Mouse (Mus musculus) gonadal fat pad, adult 2 months (tissue): ENCODE data around the gene Cebpz. TPM values are rescaled to one million over a fixed set of nuclear protein-coding genes. Genes with fewer than 3 reads are reported as not detected.
A peak's percentile ranks its signal among the peaks of the same experiment; 100 is the strongest.

Experiments
- DNase-seq: peaks from one replicate; pipeline ENCODE4 v3.0.0-alpha.2; 2012; ENCODE audit warnings: low read depth
- polyA plus RNA-seq: library from polyadenylated mRNA; depleted of rRNA; stranded (reverse); fragments of >200 nt; gene quantifications from 2 replicates; pipeline ENCODE4 v1.2.3, GENCODE M21; 2012; rRNA removed

Gene Cebpz
- polyA plus RNA-seq: 4.1 and 4.9 TPM in 2 replicates

GRCm38 (mm10) chr17:78936466-78937228 lies at the start of gene Cebpz, which contains the start of gene Ndufaf7:
Cebpz (minus strand) TSS chr17:78937066.
Ndufaf7 (plus strand) TSS chr17:78937136.
- peak; percentile 65 for DNase-seq

DNA sequence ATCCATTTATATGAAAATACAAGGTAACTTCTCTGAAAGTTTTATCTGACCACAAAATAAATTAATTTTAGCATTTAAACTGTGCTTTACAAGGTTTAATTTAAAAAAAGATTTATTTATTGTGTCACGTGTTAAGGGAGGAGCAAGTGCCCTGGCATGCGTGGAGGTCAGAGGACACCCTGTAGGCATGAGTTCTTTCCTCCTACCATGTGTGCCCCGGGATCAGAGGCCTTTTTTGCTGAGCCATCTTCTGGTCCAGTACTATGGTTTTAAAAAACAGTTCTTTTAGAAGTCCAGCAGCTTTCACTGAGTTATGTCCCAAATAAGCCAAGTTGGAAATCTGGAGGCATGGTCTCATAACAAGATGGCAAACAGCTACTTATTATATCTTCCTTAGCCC lies 46.9 kb upstream of the Cebpz start:
- no peak for DNase-seq

DNA sequence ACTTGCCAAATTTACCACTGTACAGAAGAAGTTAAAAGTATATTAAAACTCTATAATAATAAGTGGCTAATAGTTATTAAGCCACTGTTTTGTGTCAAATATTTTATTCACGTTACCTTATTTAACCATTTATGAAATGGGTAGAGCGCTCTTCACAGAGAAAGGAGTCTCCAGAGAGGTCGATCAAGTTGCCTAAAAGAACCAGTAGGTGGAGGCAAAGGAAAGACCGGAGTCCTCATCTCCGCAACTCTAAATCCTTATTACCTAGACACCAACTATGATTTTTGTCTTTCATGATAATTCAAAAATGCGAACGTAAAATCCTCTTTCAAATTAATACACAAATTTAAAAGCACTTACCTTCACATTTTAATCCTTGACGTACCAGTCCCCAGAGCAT lies 46.3 kb upstream of the Cebpz start:
- no peak for DNase-seq

- DNase-seq: no peak
These were observed 31.6 kb upstream of the Cebpz start for GRCm38 (mm10) chr17:78968500-78968899.

DNA sequence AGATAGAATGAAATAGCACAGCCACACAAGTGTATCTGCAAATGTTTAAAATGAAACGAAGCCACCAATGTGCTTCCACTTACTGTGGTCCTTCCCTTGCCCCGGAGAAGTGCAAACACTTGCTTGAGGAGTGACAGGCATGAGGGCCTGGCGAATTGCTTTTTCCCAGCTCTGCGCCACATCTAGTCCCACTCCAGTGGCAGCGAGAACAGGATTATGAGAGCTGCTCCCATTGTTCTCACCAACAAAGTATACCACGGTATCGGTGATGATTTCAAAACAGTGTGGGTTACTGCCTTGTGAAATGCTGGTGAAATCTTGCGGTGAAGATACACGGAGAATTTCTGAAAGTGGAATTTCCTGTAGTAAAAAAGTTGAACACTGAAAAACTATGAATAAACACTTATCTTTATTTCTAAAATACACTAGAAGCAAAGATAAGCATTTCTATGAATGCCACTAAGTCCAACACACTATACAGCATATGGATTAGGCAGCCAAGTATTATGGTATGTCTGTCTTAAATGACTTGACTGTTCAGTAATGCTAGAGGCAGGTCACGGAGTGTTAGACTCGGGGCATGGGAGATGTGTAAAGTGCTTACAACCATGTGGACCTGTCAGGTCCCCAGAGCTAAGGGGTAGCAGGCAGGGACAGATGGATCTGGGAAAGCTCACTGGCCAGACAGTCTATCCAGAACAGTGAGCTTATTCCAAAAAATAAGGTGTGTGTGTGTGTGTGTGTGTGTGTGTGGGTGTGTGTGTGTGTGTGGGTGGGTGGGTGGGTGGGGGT lies 29.4 kb upstream of the Cebpz start:
- no peak for DNase-seq

DNA sequence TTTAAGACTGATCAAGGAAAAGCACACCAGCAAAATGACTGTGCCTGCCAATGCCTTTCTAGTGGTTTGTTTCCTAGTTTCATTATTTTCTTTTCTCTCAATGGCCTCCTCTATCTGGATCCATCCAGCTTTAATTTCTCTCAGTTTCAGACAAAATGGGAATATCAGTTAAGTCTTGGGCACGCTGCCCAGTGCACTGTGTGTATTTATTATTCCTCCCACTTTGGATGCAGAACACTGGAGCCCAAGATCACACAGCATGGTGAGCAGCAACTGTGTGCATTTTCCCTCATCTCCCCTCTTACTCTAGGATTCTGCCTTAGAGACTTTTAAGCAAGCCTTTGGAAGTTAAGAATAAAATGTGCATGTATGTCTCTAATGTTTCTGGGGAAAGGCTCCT lies 27.5 kb upstream of the Cebpz start:
- DNase-seq: no peak

DNA sequence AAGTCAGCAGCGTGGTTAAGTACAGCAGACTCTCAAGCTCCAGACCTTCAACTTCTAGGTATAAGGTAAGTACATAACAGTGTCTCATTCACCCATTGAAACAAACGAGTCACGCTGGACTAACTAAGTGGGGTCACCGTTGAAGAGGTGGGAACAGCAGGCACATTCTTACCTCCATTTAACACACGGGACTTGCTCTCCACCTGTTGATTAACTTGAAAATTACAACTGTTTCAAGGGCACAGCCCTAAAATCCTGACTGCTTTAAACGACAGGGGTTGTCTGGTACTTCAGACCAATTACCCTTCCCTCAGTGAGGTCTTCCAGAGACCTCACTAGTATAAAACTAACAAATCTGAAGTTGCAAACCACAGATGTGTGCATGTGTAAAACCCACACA lies 22.6 kb upstream of the Cebpz start:
- DNase-seq: no peak

- DNase-seq: no peak
These were observed 16.4 kb upstream of the Cebpz start for GRCm38 (mm10) chr17:78953240-78953639.

GRCm38 (mm10) chr17:78952070-78952469 lies 15.2 kb upstream of the Cebpz start:
- no peak for DNase-seq

- no peak for DNase-seq
These were observed 14.4 kb upstream of the Cebpz start for GRCm38 (mm10) chr17:78951225-78951624.

- DNase-seq: no peak
These were observed 5.7 kb upstream of the Cebpz start for GRCm38 (mm10) chr17:78942579-78942978.

DNA sequence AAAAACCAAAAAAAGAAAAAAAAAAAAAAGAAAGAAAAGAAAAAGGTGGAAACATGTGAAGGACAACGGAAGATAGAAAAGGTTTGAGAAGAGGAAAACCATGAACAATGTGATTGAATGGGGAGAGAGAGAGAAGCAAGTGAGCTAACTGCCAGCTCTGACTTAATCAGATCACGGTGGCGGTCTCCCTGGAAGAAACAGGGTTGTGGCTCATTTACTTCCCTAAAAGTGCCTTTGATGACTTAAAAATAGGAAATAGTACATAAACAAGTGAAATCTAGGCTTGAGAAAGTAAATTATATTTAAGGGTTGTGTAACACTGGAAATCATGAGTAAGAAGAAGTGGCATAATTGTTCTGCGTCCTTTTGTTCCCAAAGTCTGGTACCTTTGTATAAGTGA lies 2.1 kb upstream of the Cebpz start:
- no peak for DNase-seq

DNA sequence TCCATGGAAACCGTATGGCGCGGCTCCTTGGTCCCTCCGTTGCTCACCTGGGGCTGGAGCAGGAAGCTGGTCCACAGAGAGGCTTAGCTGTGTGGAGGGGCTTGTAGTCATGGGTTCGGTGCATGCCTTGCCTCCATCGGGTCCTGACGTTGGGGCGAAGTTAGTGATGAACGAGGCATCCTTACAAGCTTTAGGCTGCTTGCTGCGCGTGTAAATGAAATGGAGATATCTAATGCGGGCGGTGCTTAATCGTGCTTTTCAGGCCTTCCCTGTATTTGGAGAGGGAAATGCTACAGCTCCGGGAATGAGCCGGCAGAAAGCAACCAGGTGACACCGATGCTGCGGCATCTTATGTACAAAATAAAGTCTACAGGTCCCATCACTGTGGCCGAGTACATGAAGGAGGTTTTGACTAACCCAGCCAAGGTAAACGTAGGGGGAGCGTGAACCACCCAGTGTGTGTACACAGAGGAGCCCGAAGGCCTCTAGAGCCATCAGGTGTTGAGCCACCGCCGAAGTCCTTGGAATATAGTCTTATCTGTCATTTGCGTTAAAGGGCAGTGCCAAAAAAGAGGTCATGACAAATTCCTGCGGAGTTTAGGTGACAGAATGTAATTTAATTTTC lies 475 bp upstream of the Cebpz start:
- no peak for DNase-seq

- no peak for DNase-seq
These were observed 1.0 kb downstream of the Cebpz start for GRCm38 (mm10) chr17:78935857-78936256.

DNA sequence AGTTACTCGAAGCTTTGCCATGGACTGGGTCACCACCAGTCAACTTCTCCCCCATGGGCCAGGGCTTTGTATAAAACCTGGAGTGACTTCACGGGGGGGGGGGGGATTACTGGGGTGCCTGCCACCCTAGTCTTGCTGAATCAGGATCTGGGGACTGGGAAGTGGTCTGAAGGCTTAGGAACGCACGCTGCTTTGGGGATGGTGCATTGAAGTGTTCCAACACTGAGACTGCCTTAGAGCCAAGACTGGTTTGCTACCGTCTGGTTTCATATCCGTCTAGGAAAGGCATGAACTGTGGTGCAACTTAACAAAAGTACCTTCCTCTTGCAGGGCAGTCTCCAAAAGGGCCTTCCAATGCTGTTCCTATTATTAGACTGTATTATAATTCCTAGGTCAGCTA lies 19.2 kb downstream of the Cebpz start:
- DNase-seq: no peak

DNA sequence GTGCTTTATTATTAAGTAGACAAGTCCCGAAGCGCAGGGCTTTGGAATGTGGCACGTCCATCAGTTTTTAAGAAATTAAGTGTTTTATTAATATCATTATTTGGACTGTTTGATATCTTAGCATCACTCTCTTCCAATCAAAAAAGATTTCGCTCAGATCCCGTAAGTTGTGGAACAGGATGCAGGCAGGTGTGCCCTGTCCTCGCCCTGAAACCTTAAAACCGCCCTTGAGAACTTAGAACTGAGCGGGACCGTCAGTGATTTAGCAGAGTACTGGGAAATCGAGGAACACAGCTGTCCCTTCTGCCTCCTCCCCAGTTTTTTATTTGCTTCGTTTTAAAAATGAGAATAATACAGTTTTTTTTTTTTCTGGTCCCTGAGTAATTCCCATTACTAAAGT lies 20.0 kb downstream of the Cebpz start:
- DNase-seq: no peak

DNA sequence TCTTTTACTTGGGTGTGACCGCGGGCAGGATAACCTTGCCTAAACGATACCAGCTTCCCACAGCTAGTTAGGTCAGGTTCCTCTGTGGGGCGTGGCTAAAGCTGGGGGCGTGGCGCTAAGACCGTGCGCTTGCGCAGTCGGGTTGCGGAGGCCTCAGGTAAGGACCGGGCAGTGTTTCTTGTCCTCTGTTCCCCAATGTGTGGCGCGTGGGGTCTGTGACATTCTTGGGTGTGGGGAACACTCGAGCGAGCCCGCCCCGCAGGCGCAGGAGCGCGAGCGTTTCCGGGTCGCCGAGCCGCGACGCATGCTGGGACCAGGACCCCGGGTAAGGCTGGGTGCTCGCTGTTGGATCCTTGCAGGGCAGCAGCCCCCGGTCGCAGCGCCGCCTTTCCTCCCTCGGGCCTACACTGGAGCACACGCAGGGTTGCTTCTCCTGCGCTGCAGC lies 20.5 kb downstream of the Cebpz start, which contains the start of gene Cebpzos:
Gene Cebpzos, plus strand, starts transcription at position 132 of the 445 bp plus-strand sequence.
- peak; percentile 34 for DNase-seq

GRCm38 (mm10) chr17:78915772-78916171 lies 21.1 kb downstream of the Cebpz start:
- DNase-seq: no peak

DNA sequence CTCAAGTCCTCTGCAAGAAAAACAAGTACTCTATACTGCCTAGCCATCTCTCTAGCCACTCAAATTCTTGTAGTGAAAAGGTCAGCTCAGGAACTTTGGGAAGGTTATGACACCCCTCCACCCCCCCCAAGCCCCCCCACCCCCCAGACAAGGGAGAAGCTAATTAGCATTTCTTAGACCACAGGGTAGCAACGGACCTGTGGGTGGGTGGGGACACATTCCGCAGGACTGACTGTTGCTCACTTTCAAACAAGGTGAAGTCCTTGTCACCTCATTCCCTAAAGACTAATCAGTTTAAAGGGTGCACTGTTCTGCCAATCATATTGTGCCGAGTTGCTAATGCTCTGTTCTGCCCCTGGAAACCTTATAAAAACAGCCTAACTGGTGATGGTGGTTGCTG lies 22.9 kb downstream of the Cebpz start:
- no peak for DNase-seq

DNA sequence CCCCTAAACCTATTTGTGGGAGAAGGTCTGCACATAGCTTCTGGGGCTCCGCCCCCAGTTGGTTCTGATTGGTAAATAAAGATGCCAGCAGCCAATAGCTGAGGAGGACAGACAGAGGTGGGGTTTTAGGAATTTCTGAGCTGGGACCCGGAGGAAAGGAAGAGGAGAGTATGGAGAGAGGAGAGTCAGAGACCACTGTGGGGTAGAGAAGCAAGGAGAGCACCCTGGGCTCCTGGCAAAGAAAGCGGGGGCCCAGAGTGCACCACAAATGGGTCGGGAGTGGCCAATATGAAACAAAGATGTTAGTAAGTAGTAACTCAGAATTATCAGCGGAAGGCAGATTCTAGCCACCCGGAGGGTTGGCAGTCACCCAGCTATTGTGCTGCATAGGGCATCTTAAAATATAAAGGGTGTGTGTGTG lies 24.0 kb downstream of the Cebpz start:
- DNase-seq: no peak

DNA sequence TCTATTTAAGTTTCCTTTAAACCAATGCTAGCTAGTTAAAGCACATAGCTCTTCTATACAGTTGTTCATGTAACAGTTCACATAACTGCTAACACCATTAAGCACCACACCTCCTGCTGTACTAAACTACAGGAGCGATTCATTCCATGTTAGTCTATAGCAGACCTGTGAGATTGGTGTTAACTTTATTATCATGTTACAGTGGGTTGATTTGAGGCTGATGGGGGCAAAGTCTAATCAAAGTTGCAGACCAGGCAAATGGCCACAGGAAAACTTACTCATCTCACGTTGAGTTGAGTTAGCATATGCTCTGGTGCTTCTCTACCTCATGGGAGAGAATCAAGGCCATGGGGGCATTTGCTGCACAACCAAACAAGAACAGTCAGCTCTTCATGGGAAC lies 27.5 kb downstream of the Cebpz start:
- DNase-seq: no peak

GRCm38 (mm10) chr17:78906892-78907291 lies 30.0 kb downstream of the Cebpz start, which contains the start of gene Sult6b1:
Sult6b1 (minus strand) TSS chr17:78906992.
- DNase-seq: no peak
